Mouse (Mus musculus) granulocyte monocyte progenitor cell, adult 5-6 weeks (primary cell): ENCODE data around the gene Lrrc3b. TPM values are rescaled to one million over a fixed set of nuclear protein-coding genes. Genes with fewer than 3 reads are reported as not detected.

Experiments used
- ATAC-seq: replicated peaks from 2 replicates; pipeline ENCODE4 v1.8.0; 2016; ENCODE audit warnings: mild to moderate bottlenecking, moderate TSS enrichment, inconsistent platforms; ENCODE audit not compliant: poor library complexity, severe bottlenecking
- total RNA-seq, 2 experiments: library from RNA; stranded (forward) in 1 of 2; stranded (reverse) in 1 of 2; fragments of 200-712, 200-1000 nt in 1 of 2; fragments of >200 nt in 1 of 2; fragmentation: Nextera tagmentation in 1 of 2; gene quantifications; 2 replicates each; pipeline ENCODE4 v1.2.3; 2014 to 2017

Lrrc3b gene
- total RNA-seq, 2 experiments from 2014 or later = not detected

GRCm38 (mm10) chr14:15333130-15333529, 105.7 kb downstream of the Lrrc3b start:
- no peak for ATAC-seq

DNA sequence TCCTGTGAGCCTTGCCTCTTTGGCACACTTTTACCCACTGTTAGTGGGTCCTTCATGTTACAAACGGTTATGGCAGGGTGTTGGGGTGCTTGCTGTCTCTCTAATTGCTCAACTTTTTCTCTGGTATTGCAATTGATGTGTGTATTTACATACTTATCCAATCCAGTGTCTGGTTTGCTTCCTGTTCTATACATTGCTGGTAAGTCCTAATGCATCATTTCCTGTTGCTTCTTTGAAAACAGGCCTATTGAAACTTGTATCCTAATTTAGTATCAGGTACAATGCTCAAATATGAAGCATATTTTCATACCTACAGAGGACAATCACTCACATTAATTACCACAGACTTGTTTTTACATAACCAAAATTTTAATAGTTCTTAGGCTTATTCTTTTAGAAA, 107.4 kb downstream of the Lrrc3b start:
- no peak for ATAC-seq

DNA sequence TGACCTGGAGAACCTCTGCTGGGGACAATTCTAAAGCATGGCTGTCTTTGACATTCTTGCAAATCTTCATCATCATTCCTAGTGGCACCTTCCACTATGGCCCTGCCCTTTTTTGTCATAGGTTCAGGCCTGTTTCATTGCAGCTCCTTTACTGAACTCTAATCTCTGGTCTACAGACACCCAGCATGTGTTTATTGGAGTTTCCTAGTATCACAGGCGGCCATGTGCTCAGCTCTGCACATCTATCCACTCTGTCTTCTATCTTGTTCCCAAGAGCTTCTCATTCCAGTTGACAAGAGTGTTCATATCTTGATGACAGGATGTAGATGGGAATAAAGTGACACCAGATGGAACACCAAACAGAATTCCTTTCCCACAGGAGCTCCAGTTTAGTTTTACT, 108.6 kb downstream of the Lrrc3b start:
- ATAC-seq = no peak

DNA sequence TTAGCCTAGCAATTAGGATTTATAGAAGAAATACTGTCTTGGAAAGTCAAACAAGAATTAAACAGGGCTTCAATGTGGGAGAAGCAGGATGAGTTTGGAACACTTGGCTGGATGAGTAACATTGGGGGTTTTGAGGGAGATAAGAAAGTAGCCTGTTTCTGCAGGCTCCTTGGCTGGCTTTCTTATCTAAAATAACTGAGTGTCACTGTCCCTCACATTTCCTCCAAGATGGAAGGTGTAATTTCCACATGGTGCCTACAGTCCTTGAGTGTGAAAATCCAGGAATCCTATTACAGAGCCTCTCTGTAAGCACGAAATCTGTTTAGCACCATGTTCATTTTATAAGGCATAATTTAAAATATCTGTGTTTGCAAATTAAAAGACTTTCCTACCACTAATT, 112.9 kb downstream of the Lrrc3b start:
- ATAC-seq = no peak

DNA sequence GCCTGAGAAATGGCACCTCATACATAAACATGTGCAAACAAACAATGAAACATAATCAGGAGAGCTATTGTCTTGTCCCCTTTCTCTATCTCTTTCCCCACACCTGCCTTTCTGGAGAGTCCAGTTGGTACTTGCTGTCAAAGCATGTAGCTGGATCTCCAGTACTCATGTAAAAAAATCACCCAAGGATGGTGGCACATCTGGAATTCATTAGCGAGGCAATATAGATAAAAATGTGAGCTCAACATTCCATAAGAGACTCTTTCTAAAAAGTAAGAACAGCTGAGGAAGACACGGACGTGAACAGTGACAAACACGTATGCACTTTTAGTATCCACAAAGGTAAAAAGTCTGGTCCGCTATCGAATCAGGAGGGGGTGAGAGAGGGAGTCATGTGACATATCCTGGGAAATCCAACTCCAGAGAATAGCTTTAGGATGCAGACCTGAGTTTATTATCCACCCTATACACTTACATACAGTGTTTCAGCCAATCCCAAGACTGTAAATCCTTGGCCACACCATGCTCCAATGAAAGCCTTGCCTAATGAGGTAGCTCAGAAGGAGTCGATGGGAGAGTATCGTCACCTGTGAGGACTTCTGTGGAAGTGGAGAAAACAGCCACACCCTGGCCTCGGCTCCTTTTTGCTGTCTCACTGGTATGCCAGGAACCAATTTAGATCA, 116.2 kb downstream of the Lrrc3b start:
- no peak for ATAC-seq

- no peak for ATAC-seq
These were observed 119.3 kb downstream of the Lrrc3b start for GRCm38 (mm10) chr14:15319399-15319915.

DNA sequence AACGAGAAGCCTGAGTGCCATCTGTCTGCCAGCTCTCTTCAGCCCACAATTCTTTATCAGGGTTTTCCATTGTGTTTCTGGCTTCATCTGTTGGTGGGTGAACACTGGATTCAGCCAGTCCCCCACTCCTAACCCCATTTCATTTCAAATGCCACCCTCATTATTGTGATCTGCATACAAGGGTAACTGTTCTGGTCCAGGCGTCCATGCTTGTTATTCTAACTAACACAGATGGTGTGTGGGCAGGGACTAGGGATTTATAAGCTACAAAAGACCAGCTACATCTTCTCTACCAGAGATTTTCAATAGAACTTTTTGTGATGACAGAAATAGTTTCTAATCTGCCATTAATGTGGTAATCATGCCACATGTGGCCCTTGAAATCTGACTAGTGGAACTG, 130.2 kb downstream of the Lrrc3b start:
- ATAC-seq = no peak
